In the genomic region with DNA sequence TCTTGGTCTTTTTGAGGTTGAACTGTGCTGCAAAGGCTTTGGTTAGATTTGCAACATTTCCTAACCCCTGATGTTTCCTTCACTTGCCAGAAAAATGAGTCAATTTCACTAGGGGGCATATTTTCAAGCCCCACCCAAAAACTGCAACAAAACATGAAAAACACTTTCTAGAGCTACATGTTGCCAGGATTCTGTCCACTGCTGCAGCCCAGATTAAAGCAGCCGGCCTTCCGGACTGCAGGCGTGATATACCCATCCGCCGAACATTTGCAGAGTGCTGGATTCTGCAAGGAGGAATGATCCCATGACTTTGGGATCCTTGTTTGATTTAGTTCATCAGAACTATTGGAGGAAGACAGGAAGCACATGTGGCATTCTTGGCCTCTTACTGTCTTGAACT, we compare ENCODE assay signal across 19 mouse cellular contexts. TPM values are rescaled to one million over a fixed set of nuclear protein-coding genes. Genes with fewer than 3 reads are reported as not detected.
"Had no signal": no experiment of that assay in that cellular context is flagged by ENCODE, and none has a peak within 500 bp of the region (broad histone marks: within the 10 kb centered on the region; RNA-seq: fewer than 3 reads in every experiment).

No protein-coding gene starts in this region.

- DNase-seq: kidney, adult 2 months; kidney, postnatal 25 days; layer of hippocampus, postnatal 36 days; liver, embryonic 13.5 days; retina, postnatal 1 day; thymus, adult 2 months; thymus, postnatal 14 days; thymus, postnatal 4 days had no signal

- H3K27ac ChIP-seq: kidney, postnatal 0 days; left cerebral cortex, adult 2 months; liver, embryonic 13.5 days; lung, embryonic 15.5 days; midbrain, embryonic 10.5 days; midbrain, embryonic 13.5 days; neural tube, embryonic 13.5 days; stomach, postnatal 0 days had no signal

- H3K4me3 ChIP-seq: left cerebral cortex, adult 2 months; liver, embryonic 13.5 days; lung, embryonic 15.5 days; megakaryocyte, embryonic 14.5 days; midbrain, embryonic 10.5 days; midbrain, embryonic 13.5 days; myocyte; neural tube, embryonic 13.5 days had no signal

RNA-seq across cellular contexts. Expression of gene Pcolce2, which starts 17.0 kb away (rescaled TPM):
- total RNA-seq: monocyte, adult 5-6 weeks; neutrophil, adult 5-6 weeks had no signal
